Mouse (Mus musculus): ENCODE measurements around the gene Olfr1160.

GRCm38 (mm10) chr2:87968199-87968598 is 39.9 kb downstream of the Olfr1160 start, which contains the start of gene Olfr1157:
- TF ChIP-seq CTCF (IDR thresholded peaks at IDR 0.05; ENCODE audit: extremely low read depth, insufficient read length, insufficient replicate concordance, low read depth, low read length) (no peak), POLR2A (IDR thresholded peaks at IDR 0.05; ENCODE audit: low read depth, low read length) (no peak)
